ENCODE assay signal across 8 mouse cellular contexts in the genomic region with DNA sequence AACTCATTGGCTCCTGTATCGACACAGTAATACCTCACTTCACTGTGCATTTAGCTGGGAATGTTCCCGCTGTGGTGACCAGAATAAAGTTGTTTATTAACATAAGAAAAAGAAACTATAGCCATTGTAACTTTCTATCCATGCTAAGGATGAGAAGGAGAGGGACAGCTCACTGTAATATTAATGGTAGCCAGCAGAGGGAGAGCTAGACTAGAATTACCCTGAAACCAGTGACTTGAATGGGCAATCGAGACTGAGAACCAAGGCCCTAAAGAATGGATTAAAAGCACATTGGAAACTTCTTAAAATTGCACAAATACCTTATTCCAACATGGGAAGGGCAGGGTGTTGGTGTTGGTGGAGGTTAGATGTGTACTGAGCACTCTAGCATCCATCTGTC. TPM values are rescaled to one million over a fixed set of nuclear protein-coding genes. Genes with fewer than 3 reads are reported as not detected.
DNase-seq lines count a peak whose midpoint lies in the region; ATAC-seq lines count a peak whose summit lies in the region.

No protein-coding gene starts in this region.

- no peak overlapping the region for H3K4me2 ChIP-seq in hindbrain, embryonic 11.5 days (replicated peaks; ENCODE audit: low read depth, low read length)

- no peaks in the 10 kb centered on the region for H3K27me3 ChIP-seq in hindbrain, embryonic 11.5 days (ENCODE audit: control insufficient read depth, insufficient read depth, low read length)
- H3K27me3 ChIP-seq in hindbrain, embryonic 10.5 days (ENCODE audit: insufficient read depth, poor library complexity, severe bottlenecking): no peaks in the 10 kb centered on the region

- no peak overlapping the region for H3K9ac ChIP-seq in hindbrain, embryonic 11.5 days (ENCODE audit: low read depth, low read length)

- peak; percentile 57 for DNase-seq in hindbrain, embryonic 11.5 days (ENCODE audit: low spot score)
- no peak for DNase-seq in hindbrain, embryonic 10.5 days (ENCODE audit: low spot score)
- peak; percentile 9 for DNase-seq in thymus, postnatal 14 days
- no peak for DNase-seq in thymus, postnatal 36 days
- DNase-seq in lung, postnatal 14 days: peak; percentile 33
- DNase-seq in adrenal gland, postnatal 25 days: no peak

- no peaks in the 10 kb centered on the region for H3K36me3 ChIP-seq in hindbrain, embryonic 11.5 days (ENCODE audit: control insufficient read depth, insufficient read depth, low read length)
- H3K36me3 ChIP-seq in hindbrain, embryonic 10.5 days: no peaks in the 10 kb centered on the region

- ATAC-seq in hindbrain, embryonic 11.5 days (ENCODE audit: low FRiP score): no peak
- ATAC-seq in common myeloid progenitor, adult 5-6 weeks (replicated peaks; ENCODE audit: low read depth, poor library complexity, severe bottlenecking): peak; percentile 74
- no peak; the same call in 1 of the 2 replicates for ATAC-seq in megakaryocyte, adult 5-6 weeks (ENCODE audit: poor library complexity, severe bottlenecking)

- no peak overlapping the region for H3K27ac ChIP-seq in hindbrain, embryonic 11.5 days (ENCODE audit: low read depth, low read length)
- H3K27ac ChIP-seq in hindbrain, embryonic 10.5 days: no peak overlapping the region

- WGBS in hindbrain, embryonic 11.5 days: 34% methylated on average over 3 of the region's 3 CpGs
- 33% methylated on average over 3 of the region's 3 CpGs for WGBS in hindbrain, embryonic 10.5 days

- no peak overlapping the region for H3K4me3 ChIP-seq in hindbrain, embryonic 11.5 days (ENCODE audit: low read depth, low read length)
- H3K4me3 ChIP-seq in hindbrain, embryonic 10.5 days: no peak overlapping the region

- no peaks in the 10 kb centered on the region for H3K4me1 ChIP-seq in hindbrain, embryonic 11.5 days (replicated peaks; ENCODE audit: control insufficient read depth, insufficient read depth, low read length)
- H3K4me1 ChIP-seq in hindbrain, embryonic 10.5 days (replicated peaks): no peaks in the 10 kb centered on the region

- no peaks in the 10 kb centered on the region for H3K9me3 ChIP-seq in hindbrain, embryonic 11.5 days (ENCODE audit: control insufficient read depth, low read length)
- no peaks in the 10 kb centered on the region for H3K9me3 ChIP-seq in hindbrain, embryonic 10.5 days

RNA-seq across cellular contexts. Expression of gene Tgm6, which starts 44.0 kb away (rescaled TPM):
- polyA plus RNA-seq in hindbrain, embryonic 11.5 days (2014; fragmentation: Nextera tagmentation; extraction: Ambion mirVana): not detected in 2 replicates
- not detected in 2 replicates for polyA plus RNA-seq in hindbrain, embryonic 10.5 days (2016; fragmentation: Nextera tagmentation; extraction: Ambion mirVana)
- not detected in 2 replicates for total RNA-seq in common myeloid progenitor, adult 5-6 weeks (2017)
- total RNA-seq in megakaryocyte, adult 5-6 weeks (2015): not detected in 2 replicates
- total RNA-seq in megakaryocyte, adult 5-6 weeks (2017): not detected in 2 replicates
- total RNA-seq in adrenal gland, postnatal 25 days (2021): not detected in 2 replicates

RNA-seq across cellular contexts. Expression of gene Tgm3, which starts 56.1 kb away (rescaled TPM):
- polyA plus RNA-seq in hindbrain, embryonic 11.5 days (2014; fragmentation: Nextera tagmentation; extraction: Ambion mirVana): 0.11 TPM in 1 of 2 replicates, not detected in the other
- polyA plus RNA-seq in hindbrain, embryonic 10.5 days (2016; fragmentation: Nextera tagmentation; extraction: Ambion mirVana): not detected in 2 replicates
- total RNA-seq in common myeloid progenitor, adult 5-6 weeks (2017): 0.05 TPM in 1 of 2 replicates, not detected in the other
- 1.1 and 1.4 TPM in 2 replicates for total RNA-seq in megakaryocyte, adult 5-6 weeks (2015)
- 0.37 and 1.1 TPM in 2 replicates for total RNA-seq in megakaryocyte, adult 5-6 weeks (2017)
- total RNA-seq in adrenal gland, postnatal 25 days (2021): 0.85 and 1.2 TPM in 2 replicates

Comparison
In these comparisons a context has a peak if more than half of its experiments do, and no peak if none do; other contexts are left out.
1. DNase-seq: peak in hindbrain, embryonic 11.5 days (single experiment), thymus, postnatal 14 days (single experiment) and lung, postnatal 14 days (single experiment); none in hindbrain, embryonic 10.5 days (single experiment), thymus, postnatal 36 days (0 of 2) and adrenal gland, postnatal 25 days (single experiment).